ENCODE assay signal across 8 mouse cellular contexts in genomic region chr10:43477865-43478681, GRCm38 (mm10). TPM values are rescaled to one million over a fixed set of nuclear protein-coding genes. Genes with fewer than 3 reads are reported as not detected.
DNase-seq lines count a peak whose midpoint lies in the region; ATAC-seq and TF ChIP-seq lines count a peak whose summit lies in the region.

No protein-coding gene starts in this region.

- no peak; the same call in 1 of the 2 replicates for ATAC-seq in limb, embryonic 15.5 days (ENCODE audit: insufficient number of reproducible peaks, low FRiP score, low TSS enrichment, low read depth)
- ATAC-seq in midbrain, postnatal 0 days (ENCODE audit: low FRiP score) = peak; percentile 18

- H3K9ac ChIP-seq in heart, adult 2 months (ENCODE audit: low read depth, low read length) = peak overlapping the region; percentile 89
- peak overlapping the region; percentile 90 for H3K9ac ChIP-seq in limb, embryonic 15.5 days
- H3K9ac ChIP-seq in midbrain, postnatal 0 days (replicated peaks; ENCODE audit: low read length, poor library complexity, severe bottlenecking) = peak overlapping the region; percentile 94

- H3K27ac ChIP-seq in heart, adult 2 months = peak overlapping the region; percentile 93
- 0 out of 2 replicates have a peak overlapping the region, but pooled peaks have one; percentile 24 for H3K27ac ChIP-seq in kidney, adult 2 months (ENCODE audit: insufficient read depth, low read depth, low read length)
- peak overlapping the region; percentile 98 for H3K27ac ChIP-seq in limb, embryonic 15.5 days
- H3K27ac ChIP-seq in midbrain, postnatal 0 days (ENCODE audit: low read depth, low read length) = peak overlapping the region; percentile 91

- no peaks in the 10 kb centered on the region for H3K79me2 ChIP-seq in heart, adult 2 months (replicated peaks; ENCODE audit: control insufficient read depth, insufficient read depth, low read length)

- peak overlapping the region; percentile 87 for H3K4me2 ChIP-seq in limb, embryonic 15.5 days
- H3K4me2 ChIP-seq in midbrain, postnatal 0 days (ENCODE audit: low read depth, low read length, poor library complexity, severe bottlenecking) = peak overlapping the region; percentile 99

- WGBS in heart, adult 2 months = 2% methylated on average over 42 of the region's 42 CpGs
- WGBS in kidney, adult 2 months = 4% methylated on average over 42 of the region's 42 CpGs
- WGBS in limb, embryonic 15.5 days = under 1% methylated on average over 42 of the region's 42 CpGs
- WGBS in midbrain, postnatal 0 days = 1% methylated on average over 42 of the region's 42 CpGs

- no peak for TF ChIP-seq EP300 in heart, adult 2 months (IDR thresholded peaks at IDR 0.05; ENCODE audit: insufficient read depth, low read depth, low read length)

- no peaks in the 10 kb centered on the region for H3K27me3 ChIP-seq in heart, adult 2 months (ENCODE audit: control insufficient read depth, insufficient read depth, low read length)
- no peaks in the 10 kb centered on the region; the same call in 1 of the 2 replicates for H3K27me3 ChIP-seq in kidney, adult 2 months (replicated peaks; ENCODE audit: control insufficient read depth, insufficient read depth, low read length)
- no peaks in the 10 kb centered on the region for H3K27me3 ChIP-seq in limb, embryonic 15.5 days
- no peaks in the 10 kb centered on the region for H3K27me3 ChIP-seq in midbrain, postnatal 0 days (ENCODE audit: insufficient read depth, low read length)

- no peaks in the 10 kb centered on the region for H3K9me3 ChIP-seq in limb, embryonic 15.5 days
- no peaks in the 10 kb centered on the region for H3K9me3 ChIP-seq in midbrain, postnatal 0 days (ENCODE audit: low read length)

- TF ChIP-seq POLR2A in heart, adult 2 months (IDR thresholded peaks at IDR 0.05; ENCODE audit: insufficient read depth, low read depth, low read length) = peak; percentile 49; the same call in 1 of the 2 replicates
- TF ChIP-seq POLR2A in kidney, adult 2 months (IDR thresholded peaks at IDR 0.05; ENCODE audit: low read depth, low read length) = no peak

- H3K4me1 ChIP-seq in heart, adult 2 months (ENCODE audit: control insufficient read depth, insufficient read depth, low read length) = peaks cover 2% of the 10 kb centered on the region
- H3K4me1 ChIP-seq in kidney, adult 2 months (ENCODE audit: control insufficient read depth, insufficient read depth, low read length) = peaks cover 5% of the 10 kb centered on the region
- peaks cover 29% of the 10 kb centered on the region for H3K4me1 ChIP-seq in limb, embryonic 15.5 days
- H3K4me1 ChIP-seq in midbrain, postnatal 0 days (ENCODE audit: insufficient read depth, low read length) = peaks cover 7% of the 10 kb centered on the region; the same call in 1 of the 2 replicates

- no peaks in the 10 kb centered on the region for H3K36me3 ChIP-seq in heart, adult 2 months (ENCODE audit: control insufficient read depth, insufficient read depth, low read length)
- no peaks in the 10 kb centered on the region for H3K36me3 ChIP-seq in kidney, adult 2 months (ENCODE audit: control insufficient read depth, insufficient read depth, low read length)
- H3K36me3 ChIP-seq in limb, embryonic 15.5 days = no peaks in the 10 kb centered on the region
- no peaks in the 10 kb centered on the region for H3K36me3 ChIP-seq in midbrain, postnatal 0 days (ENCODE audit: insufficient read depth, low read length)

- H3K4me3 ChIP-seq in heart, adult 2 months = peak overlapping the region; percentile 64
- peak overlapping the region; percentile 91 for H3K4me3 ChIP-seq in kidney, adult 2 months (ENCODE audit: insufficient read depth, low read depth, low read length)
- peak overlapping the region; percentile 88 for H3K4me3 ChIP-seq in limb, embryonic 15.5 days
- H3K4me3 ChIP-seq in midbrain, postnatal 0 days (ENCODE audit: low read depth, low read length) = peak overlapping the region; percentile 91

- peak; percentile 21 to 31 for DNase-seq in left cerebral cortex, adult 18-20 months (ENCODE audit: low spot score in 2 of 2)
- DNase-seq in left cerebral cortex, adult 11 months (ENCODE audit: low spot score) = no peak
- DNase-seq in embryo, embryonic 11.5 days (ENCODE audit: low read depth, low spot score) = peak; percentile 54
- DNase-seq in heart, adult 2 months = peak; percentile 67 to 70
- peak; percentile 84 for DNase-seq in kidney, adult 2 months
- DNase-seq in midbrain, postnatal 0 days (ENCODE audit: low spot score) = peak; percentile 53
- peak; percentile 26 to 69 for DNase-seq in spleen, postnatal 4 days (ENCODE audit: low spot score in 2 of 2)

- intact Hi-C loops in heart, adult 2 months (cut with DNase I) = loop anchor here (10.0 kb wide), 1 partner anchor 253 kb away; the partner anchor contains the start of gene Pdss2

- no peak for TF ChIP-seq CTCF in heart, adult 2 months (IDR thresholded peaks at IDR 0.05)
- no peak for TF ChIP-seq CTCF in kidney, adult 2 months (conservative IDR thresholded peaks at IDR 0.05; ENCODE audit: insufficient read depth, insufficient read length, low read depth, low read length)
- TF ChIP-seq CTCF in midbrain, postnatal 0 days (IDR thresholded peaks at IDR 0.05) = no peak

RNA-seq across cellular contexts. Expression of gene Bend3, which starts 0.6 kb away (rescaled TPM):
- total RNA-seq in left cerebral cortex, adult 18-20 months (2021) = 1 to 10 TPM; 3.1 to 4.2 TPM
- 1 to 10 TPM; 5.2 to 7.4 TPM for total RNA-seq in heart, adult 2 months (2021)
- 2.9 and 4.5 TPM in 2 replicates for polyA plus RNA-seq in heart, adult 2 months (2012; rRNA removed)
- polyA plus RNA-seq in kidney, adult 2 months (2012; rRNA removed) = 3.8 TPM in 2 replicates
- polyA plus RNA-seq in limb, embryonic 15.5 days (2015; fragmentation: Nextera tagmentation; extraction: Ambion mirVana) = 3.1 and 3.8 TPM in 2 replicates
- total RNA-seq in midbrain, postnatal 0 days (2014; rRNA removed) = 10.1 and 10.8 TPM in 2 replicates
- 2.0 and 3.0 TPM in 2 replicates for polyA plus RNA-seq in midbrain, postnatal 0 days (2015; fragmentation: Nextera tagmentation; extraction: Ambion mirVana)

RNA-seq across cellular contexts. Expression of gene Gm9803, which starts 45.8 kb away (rescaled TPM):
- total RNA-seq in left cerebral cortex, adult 18-20 months (2021) = 10 to 100 TPM in 1 of 2 experiments, 1 to 10 TPM in 1; 3.0 to 16.9 TPM
- 10 to 100 TPM in 1 of 2 experiments, 1 to 10 TPM in 1; 7.9 to 18.6 TPM for total RNA-seq in heart, adult 2 months (2021)
- polyA plus RNA-seq in heart, adult 2 months (2012; rRNA removed) = 77.3 and 95.5 TPM in 2 replicates
- polyA plus RNA-seq in kidney, adult 2 months (2012; rRNA removed) = 74.5 and 91.3 TPM in 2 replicates
- 5.7 and 13.2 TPM in 2 replicates for polyA plus RNA-seq in limb, embryonic 15.5 days (2015; fragmentation: Nextera tagmentation; extraction: Ambion mirVana)
- total RNA-seq in midbrain, postnatal 0 days (2014; rRNA removed) = 37.0 and 49.6 TPM in 2 replicates
- polyA plus RNA-seq in midbrain, postnatal 0 days (2015; fragmentation: Nextera tagmentation; extraction: Ambion mirVana) = 20.8 and 21.9 TPM in 2 replicates

Comparison
In these comparisons a context has a peak if more than half of its experiments do, and no peak if none do; other contexts are left out.
1. H3K27ac ChIP-seq: peak in every context shown above with its lines; median percentile 98 in limb, embryonic 15.5 days; 93 in heart, adult 2 months; 91 in midbrain, postnatal 0 days; 24 in kidney, adult 2 months.